Mouse (Mus musculus): ENCODE results near the gene Mrfap1.

- no peak for TF ChIP-seq POLR2A (IDR thresholded peaks at IDR 0.05; ENCODE audit: low read depth, low read length)
- no peak for TF ChIP-seq CTCF (IDR thresholded peaks at IDR 0.05; ENCODE audit: extremely low read depth, insufficient read depth, insufficient read length, insufficient replicate concordance)
These were observed 4.7 kb downstream of the Mrfap1 start for GRCm38 (mm10) chr5:36791861-36792260.

Data from spleen, adult 2 months (tissue).